Mouse (Mus musculus) liver, postnatal 0 days (tissue): ENCODE results near the gene Gm9573.

Experiments
- CTCF ChIP-seq: sonication (generic); IDR thresholded peaks from 2 replicates; pipeline ENCODE4 v1.5.1; 2016; ENCODE audit warnings: antibody characterized with exemption, low read depth
- EP300 ChIP-seq: IDR thresholded peaks from 2 replicates; pipeline ENCODE4 v1.6.1; 2016; ENCODE audit warnings: antibody characterized with exemption, low read depth, mild to moderate bottlenecking

GRCm38 (mm10) chr17:35639352-35639751 lies 12.9 kb upstream of the Gm9573 start:
- TF ChIP-seq CTCF (no peak), EP300 (no peak)
